8 mouse cellular contexts compared by ENCODE assay signal in genomic region chr12:111413300-111413699, GRCm38 (mm10). TPM values are rescaled to one million over a fixed set of nuclear protein-coding genes. Genes with fewer than 3 reads are reported as not detected.
DNase-seq lines count a peak whose midpoint lies in the region; ATAC-seq lines count a peak whose summit lies in the region.

No protein-coding gene starts in this region.

- H3K9ac ChIP-seq in hindbrain, embryonic 16.5 days (ENCODE audit: low read depth, low read length): peak overlapping the region; percentile 47

- no peaks in the 10 kb centered on the region for H3K9me3 ChIP-seq in hindbrain, embryonic 16.5 days (ENCODE audit: control insufficient read depth, low read length)

- H3K36me3 ChIP-seq in hindbrain, embryonic 16.5 days (ENCODE audit: control insufficient read depth, insufficient read depth, low read length): no peaks in the 10 kb centered on the region

- H3K4me3 ChIP-seq in hindbrain, embryonic 16.5 days (ENCODE audit: low read length): peak overlapping the region; percentile 32

- WGBS in hindbrain, embryonic 16.5 days: 1% methylated on average over 21 of the region's 21 CpGs

- H3K4me1 ChIP-seq in hindbrain, embryonic 16.5 days (ENCODE audit: control insufficient read depth, insufficient read depth, low read depth, low read length): peaks cover 27% of the 10 kb centered on the region

- H3K4me2 ChIP-seq in hindbrain, embryonic 16.5 days (ENCODE audit: low read length): peak overlapping the region; percentile 58

- DNase-seq in R1 (ENCODE audit: low read depth, low spot score): peak; percentile 88
- DNase-seq in cerebellum, postnatal 36 days: peak; percentile 90 to 92
- peak; percentile 91 for DNase-seq in gastrocnemius, adult 18-20 months (ENCODE audit: low spot score)
- peak; percentile 88 to 90 for DNase-seq in left cerebral cortex, adult 18-20 months (ENCODE audit: low spot score in 2 of 2)
- peak; percentile 86 for DNase-seq in right cerebral cortex, adult 18-20 months
- peak; percentile 82 for DNase-seq in urinary bladder, adult 2 months (ENCODE audit: low spot score)

- 0 out of 2 replicates have a peak, but pooled peaks cover 3% of the 10 kb centered on the region for H3K27me3 ChIP-seq in hindbrain, embryonic 16.5 days (replicated peaks; ENCODE audit: control insufficient read depth, insufficient read depth, low read length)

- ATAC-seq in hindbrain, embryonic 16.5 days: peak; percentile 82
- ATAC-seq in megakaryocyte, adult 5-6 weeks (ENCODE audit: poor library complexity, severe bottlenecking): peak; percentile 94

- H3K27ac ChIP-seq in hindbrain, embryonic 16.5 days (ENCODE audit: low read depth, low read length): no peak overlapping the region

RNA-seq across cellular contexts. Expression of gene Exoc3l4, which starts 3.5 kb away (rescaled TPM):
- total RNA-seq in gastrocnemius, adult 18-20 months (2021): 1 to 10 TPM; 2.0 to 3.4 TPM
- 2.6 and 2.7 TPM in 2 replicates for polyA plus RNA-seq in hindbrain, embryonic 16.5 days (2015; fragmentation: Nextera tagmentation; extraction: Ambion mirVana)
- 1 to 10 TPM; 2.2 to 2.7 TPM for total RNA-seq in left cerebral cortex, adult 18-20 months (2021)
- total RNA-seq in megakaryocyte, adult 5-6 weeks (2015): 0.39 and 1.1 TPM in 2 replicates
- total RNA-seq in megakaryocyte, adult 5-6 weeks (2017): 0.29 TPM in 1 of 2 replicates, not detected in the other
- polyA plus RNA-seq in urinary bladder, adult 2 months (2012; rRNA removed): 7.8 and 8.4 TPM in 2 replicates

RNA-seq across cellular contexts. Expression of gene Lbhd2, which starts 6.7 kb away (rescaled TPM):
- not detected for total RNA-seq in gastrocnemius, adult 18-20 months (2021)
- polyA plus RNA-seq in hindbrain, embryonic 16.5 days (2015; fragmentation: Nextera tagmentation; extraction: Ambion mirVana): 2.5 and 3.3 TPM in 2 replicates
- total RNA-seq in left cerebral cortex, adult 18-20 months (2021): 1 to 10 TPM; 2.2 to 3.7 TPM
- total RNA-seq in megakaryocyte, adult 5-6 weeks (2015): not detected in 2 replicates
- not detected in 2 replicates for total RNA-seq in megakaryocyte, adult 5-6 weeks (2017)
- 0.10 TPM in 1 of 2 replicates, not detected in the other for polyA plus RNA-seq in urinary bladder, adult 2 months (2012; rRNA removed)

RNA-seq across cellular contexts. Expression of gene Tnfaip2, which starts 29.0 kb away (rescaled TPM):
- total RNA-seq in gastrocnemius, adult 18-20 months (2021): 10 to 100 TPM; 38.8 to 52.9 TPM
- polyA plus RNA-seq in hindbrain, embryonic 16.5 days (2015; fragmentation: Nextera tagmentation; extraction: Ambion mirVana): 0.79 and 1.2 TPM in 2 replicates
- 1 to 10 TPM in 1 of 2 experiments, under 1 TPM in 1; 0.51 to 1.0 TPM for total RNA-seq in left cerebral cortex, adult 18-20 months (2021)
- total RNA-seq in megakaryocyte, adult 5-6 weeks (2015): 42.7 and 43.7 TPM in 2 replicates
- total RNA-seq in megakaryocyte, adult 5-6 weeks (2017): 81.0 and 109 TPM in 2 replicates
- 106 and 156 TPM in 2 replicates for polyA plus RNA-seq in urinary bladder, adult 2 months (2012; rRNA removed)

RNA-seq across cellular contexts. Expression of gene Cdc42bpb, which starts 35.8 kb away (rescaled TPM):
- total RNA-seq in gastrocnemius, adult 18-20 months (2021): 10 to 100 TPM; 17.3 to 21.2 TPM
- 35.3 and 40.4 TPM in 2 replicates for polyA plus RNA-seq in hindbrain, embryonic 16.5 days (2015; fragmentation: Nextera tagmentation; extraction: Ambion mirVana)
- total RNA-seq in left cerebral cortex, adult 18-20 months (2021): 100 to 1,000 TPM; 130 to 138 TPM
- total RNA-seq in megakaryocyte, adult 5-6 weeks (2015): 22.0 and 24.6 TPM in 2 replicates
- total RNA-seq in megakaryocyte, adult 5-6 weeks (2017): 12.4 and 14.2 TPM in 2 replicates
- 143 and 148 TPM in 2 replicates for polyA plus RNA-seq in urinary bladder, adult 2 months (2012; rRNA removed)

Comparison
In these comparisons a context has a peak if more than half of its experiments do, and no peak if none do; other contexts are left out.
1. RNA of gene Tnfaip2, which starts 29.0 kb away (total RNA-seq): 42.7 to 109 TPM in megakaryocyte, adult 5-6 weeks and 38.8 to 52.9 TPM in gastrocnemius, adult 18-20 months; 0.51 to 1.0 TPM in left cerebral cortex, adult 18-20 months; every median in the first group is over 10 times any median in the second.
2. Peak in every context shown above with its lines, with median percentiles within 50 percentile points of each other: DNase-seq.